Mouse (Mus musculus): ENCODE results near the gene Polr2l.
"Not testable (repeated sequence)": the region's sequence is repeated elsewhere in the genome, so short reads cannot be mapped to it uniquely, and the experiment has no call there.

Gene Polr2l

DNA sequence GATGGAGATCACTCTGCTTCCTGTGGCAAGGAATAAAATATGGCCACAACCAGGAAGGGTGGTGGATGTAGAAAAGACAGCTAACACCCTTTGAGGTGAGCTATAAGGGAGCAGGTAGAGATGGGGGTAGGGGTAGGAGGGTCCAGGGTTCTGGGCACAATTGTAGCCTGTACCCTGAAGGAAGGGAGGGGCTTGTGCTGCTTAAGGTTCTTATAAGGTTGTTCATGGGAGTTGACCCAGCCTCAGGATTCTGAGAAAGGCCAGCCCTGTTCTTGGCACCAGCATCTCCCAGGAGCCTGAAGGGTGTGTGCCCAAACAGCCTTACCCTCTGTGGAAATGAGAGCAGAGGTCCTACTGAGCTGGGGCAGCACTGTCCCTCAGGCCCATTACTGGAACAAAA, 23.0 kb downstream of the Polr2l start:
- DNase-seq (ENCODE audit: low read depth, low spot score), result no peak

DNA sequence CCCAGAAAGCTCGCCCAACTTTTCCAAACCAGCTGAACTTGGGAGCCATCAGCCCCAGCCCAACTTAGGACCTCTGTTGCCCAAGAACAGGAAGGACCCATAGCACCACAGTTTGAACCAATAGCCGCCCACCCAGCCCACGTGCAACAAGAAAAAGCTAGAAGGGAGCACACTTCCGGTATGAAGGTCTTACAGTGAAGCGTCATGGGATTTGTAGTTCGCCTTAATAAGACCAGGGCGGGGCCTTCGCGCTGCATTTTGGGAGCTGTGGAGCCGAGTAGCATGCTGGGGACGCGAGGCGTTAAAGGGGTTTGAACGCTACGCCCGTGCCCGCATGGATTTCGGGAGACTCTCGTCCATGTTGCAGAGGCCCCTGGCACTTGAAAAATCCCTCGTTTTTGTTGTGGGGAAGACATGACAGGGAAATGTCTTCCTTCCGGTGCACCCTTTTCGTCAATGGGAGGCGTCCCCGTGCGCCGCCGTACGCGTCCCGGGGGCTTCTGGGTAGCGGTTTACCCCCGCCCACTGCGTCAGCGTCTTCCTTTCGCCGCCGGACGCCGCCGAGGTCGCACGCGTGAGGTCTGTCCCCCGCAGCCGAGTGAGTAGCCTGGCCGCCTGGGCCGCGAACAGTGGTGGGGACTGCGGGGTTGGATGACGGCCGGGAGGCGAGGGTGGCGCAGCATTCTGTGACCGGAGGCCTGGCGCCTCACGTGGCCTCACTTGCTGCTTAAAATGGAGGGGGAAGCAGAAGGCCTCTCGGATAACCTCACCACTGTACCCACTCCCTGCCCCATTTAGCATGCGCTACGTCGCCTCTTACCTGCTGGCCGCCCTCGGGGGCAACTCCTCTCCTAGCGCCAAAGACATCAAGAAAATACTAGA, 27.6 kb downstream of the Polr2l start, which contains the start of gene Rplp2:
Gene Rplp2 (plus strand): TSS at position 261 of the 882 bp plus-strand sequence.
- DNase-seq (ENCODE audit: low read depth, low spot score), result peak; percentile 82

DNA sequence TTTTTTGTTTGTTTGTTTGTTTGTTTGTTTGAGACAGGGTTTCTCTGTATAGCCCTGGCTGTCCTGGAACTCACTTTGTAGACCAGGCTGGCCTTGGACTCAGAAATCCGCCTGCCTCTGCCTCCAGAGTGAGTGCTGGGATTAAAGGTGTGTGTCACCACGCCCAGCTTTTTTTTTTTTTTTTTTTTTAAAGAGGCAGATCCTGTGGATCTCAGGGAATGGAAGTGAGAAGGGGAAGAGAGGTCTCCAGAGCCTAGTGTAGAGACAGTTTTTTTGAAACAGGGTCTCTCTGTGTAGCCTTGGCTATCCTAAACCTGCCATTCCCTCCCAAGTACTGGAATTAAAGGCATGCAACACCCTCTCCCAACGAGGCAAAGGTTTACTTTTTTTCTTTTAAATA, 28.6 kb downstream of the Polr2l start:
- not testable (repeated sequence) for DNase-seq (ENCODE audit: low read depth, low spot score)

DNA sequence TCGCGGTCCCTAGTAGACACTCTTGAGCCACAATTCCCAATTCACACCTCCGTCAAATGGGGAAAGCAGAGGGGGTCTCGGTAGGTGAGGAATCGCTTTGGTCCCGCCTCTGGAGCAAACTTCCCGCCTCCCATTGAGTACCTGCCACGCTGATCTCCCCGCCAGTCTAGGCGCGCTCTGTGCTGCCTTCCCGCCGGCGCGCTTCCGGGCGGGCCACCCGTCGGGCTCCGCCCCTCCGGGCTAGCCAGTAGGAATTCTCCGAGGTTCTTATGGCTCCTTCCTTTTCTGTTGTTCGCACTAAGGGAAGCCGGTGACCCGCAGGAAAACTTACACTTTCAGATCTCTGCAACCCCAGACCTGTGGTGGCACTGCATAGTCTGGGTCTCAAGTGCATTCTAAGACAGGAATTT, 31.1 kb downstream of the Polr2l start, which contains the start of gene Pidd1:
Gene Pidd1 (minus strand): TSS at position 198 of the 410 bp plus-strand sequence.
- DNase-seq (ENCODE audit: low read depth, low spot score), result peak; percentile 70

DNA sequence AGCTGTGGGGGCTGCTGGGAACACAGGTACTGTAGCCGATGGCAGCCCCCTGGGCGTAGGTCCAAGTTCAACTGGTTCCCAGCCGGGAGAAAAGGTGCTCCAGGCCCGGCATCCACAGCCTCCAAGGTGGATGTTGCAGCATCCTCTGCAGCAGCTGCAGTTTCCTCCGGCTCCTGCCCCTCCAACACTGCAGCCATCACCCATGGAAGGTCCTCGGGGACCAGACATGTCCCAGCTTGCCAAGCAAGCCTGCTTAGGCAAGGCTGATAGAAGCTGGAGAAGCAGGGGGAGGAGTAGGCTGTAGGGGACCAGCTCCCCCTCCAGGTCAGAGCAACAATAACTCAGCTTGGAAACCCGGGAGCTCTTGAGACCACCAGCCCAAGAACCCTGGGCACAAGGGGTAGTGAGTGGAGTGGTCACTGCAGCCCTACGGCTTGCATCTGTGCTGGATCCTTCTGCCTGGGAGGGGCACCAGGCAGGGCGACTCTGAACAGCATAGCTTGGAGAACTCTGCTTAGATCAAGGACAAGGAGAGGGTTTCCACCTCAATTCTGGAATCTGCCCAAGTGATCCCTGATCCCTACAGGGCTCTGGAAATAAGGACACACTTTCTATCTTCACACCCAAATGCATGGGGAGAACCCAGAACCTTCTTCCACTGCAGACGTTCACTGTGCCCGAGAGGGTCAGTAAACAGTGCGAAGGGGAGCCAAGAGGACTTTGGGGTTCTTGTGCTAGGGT, 31.7 kb downstream of the Polr2l start:
- DNase-seq (ENCODE audit: low read depth, low spot score), result no peak

DNA sequence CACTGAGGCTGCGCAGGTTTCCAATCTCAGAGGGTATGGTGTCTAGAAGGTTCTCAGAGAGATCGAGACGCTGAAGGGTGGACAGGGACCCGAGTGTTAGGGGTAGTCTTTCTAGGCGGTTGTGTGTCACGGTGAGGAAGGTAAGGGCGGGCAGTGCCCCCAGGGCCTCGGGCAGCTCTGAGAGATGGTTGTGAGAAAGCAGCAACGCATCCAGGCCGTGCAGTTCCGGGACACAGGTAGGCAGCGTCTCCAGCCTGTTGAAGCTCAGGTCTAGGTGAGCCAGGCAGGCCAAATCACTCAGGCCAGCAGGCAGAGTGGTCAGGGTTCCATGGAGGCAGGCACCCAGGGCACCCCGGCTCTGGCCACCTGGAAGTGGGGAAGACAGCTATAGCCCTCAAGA, 32.7 kb downstream of the Polr2l start:
- DNase-seq (ENCODE audit: low read depth, low spot score), result no peak

DNA sequence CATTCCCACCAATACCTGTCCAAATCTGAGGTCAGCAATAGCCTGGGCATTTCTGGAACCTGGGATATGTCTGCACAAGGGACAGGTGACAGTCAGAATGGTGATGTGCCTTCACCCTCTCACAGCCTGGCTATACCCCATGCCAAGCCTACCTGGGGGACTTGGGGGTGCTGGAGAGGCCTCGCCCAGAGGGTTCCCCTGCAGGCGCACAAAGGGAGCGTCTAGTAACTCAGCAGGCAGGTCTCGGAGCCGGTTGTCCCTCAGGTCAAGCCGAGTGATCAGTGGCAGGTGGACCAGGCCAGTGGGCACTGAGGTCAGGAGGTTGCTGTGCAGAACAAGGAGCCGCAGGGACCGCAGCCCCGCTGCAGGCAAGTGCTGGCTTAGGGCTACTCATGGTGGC, 33.5 kb downstream of the Polr2l start:
- DNase-seq (ENCODE audit: low read depth, low spot score), result no peak

DNA sequence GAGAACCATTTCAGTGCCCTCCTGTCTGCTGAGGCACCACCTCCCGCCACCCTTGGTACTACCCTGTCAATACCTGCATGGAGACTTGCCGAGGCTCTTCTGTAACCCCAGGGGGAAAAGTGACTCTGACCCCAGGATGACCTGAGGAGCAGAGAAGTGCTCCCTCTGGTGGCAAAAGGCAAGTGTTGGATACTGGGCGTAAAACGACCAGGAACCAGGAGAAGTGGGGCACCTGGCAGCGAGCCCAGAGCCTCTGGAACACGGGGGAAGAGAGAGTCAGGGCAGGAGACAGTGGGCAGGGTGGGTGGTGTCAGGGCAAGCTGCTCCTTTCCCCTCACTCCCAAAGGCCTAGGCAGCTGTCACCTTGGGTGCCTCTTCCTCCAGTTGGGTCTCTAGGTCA, 34.3 kb downstream of the Polr2l start:
- DNase-seq (ENCODE audit: low read depth, low spot score), result no peak

DNA sequence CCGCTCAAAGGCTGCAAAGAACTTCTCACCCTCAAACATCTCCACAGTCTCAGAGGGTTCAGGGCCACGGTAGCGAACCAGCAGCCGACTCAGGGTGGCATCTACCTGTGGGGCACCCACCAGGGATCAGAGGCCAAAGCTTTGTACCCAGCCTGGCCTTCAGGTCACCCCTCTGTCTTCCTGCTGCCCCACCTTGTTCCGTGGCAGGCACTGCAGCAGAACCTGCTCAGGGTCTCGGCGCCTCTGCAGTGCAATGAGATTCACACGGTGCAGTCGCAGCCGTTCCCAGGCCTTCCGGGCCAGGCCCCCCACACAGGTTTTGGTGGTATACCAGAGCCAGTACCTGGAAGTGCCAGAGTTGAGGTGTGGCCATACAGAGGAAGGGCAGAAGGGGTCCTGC, 35.1 kb downstream of the Polr2l start:
- no peak for DNase-seq (ENCODE audit: low read depth, low spot score)

DNA sequence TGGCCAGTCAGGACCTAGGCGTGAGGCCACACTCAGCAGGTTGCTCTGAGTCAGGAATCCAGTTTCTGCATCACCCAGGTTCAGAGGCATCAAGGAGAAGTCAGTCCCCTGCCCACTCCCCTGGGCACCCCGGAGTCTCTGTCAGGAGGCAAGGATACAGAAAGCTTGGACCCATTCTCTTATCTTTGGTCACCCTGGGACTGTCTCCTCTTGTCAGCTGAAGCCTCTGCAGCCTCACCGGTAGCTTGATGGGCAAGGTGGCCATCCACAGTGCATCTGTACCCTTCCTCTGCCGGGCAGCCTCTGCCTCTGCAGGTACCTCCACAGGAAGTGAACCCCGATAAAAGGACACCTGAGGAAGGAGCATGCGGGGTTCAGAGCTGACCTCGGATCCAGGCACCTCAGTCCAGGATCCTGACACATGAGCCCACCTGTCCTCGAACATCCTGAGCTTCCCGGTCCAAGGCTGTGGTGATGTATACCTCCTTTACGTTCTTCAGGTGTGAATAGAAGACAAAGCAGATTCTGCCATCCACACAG, 35.7 kb downstream of the Polr2l start:
- no peak for DNase-seq (ENCODE audit: low read depth, low spot score)

DNA sequence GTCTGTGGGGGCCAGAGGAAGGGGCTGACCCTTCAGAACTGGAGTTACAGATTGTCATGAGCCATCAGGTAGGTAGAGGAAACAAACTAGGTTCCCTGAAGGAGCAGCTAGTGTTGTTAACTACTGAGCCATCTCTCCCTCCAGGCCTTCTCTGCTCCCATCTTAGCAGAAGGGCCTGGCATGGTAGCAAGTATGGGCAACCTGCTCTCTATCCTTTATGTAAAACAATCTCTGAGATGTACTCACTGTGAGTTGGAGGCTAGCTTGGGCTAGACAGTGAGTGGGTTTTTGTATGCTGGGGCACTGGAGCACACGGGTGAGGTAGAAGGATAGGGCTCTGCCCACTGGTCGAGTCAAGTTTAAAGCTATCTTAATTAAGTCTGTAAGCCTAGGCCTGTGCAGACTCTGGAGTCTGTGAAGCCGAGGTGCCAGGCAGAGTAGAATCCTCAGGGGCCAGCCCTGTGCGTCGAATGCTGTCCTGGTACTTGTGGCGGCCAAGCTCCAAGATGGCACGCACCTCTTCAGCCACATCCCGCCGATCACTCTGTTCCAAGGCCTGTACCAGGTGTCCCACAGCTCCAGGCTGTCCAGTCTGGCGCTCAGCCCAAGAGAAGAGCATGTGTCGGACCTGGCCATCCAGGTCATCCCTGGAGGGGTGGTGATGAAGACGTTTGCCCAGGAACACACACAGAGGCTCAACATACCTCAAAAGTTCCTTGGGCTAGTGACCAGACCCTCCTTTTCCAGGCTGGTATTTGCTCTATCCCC, 36.5 kb downstream of the Polr2l start:
- no peak for DNase-seq (ENCODE audit: low read depth, low spot score)

DNA sequence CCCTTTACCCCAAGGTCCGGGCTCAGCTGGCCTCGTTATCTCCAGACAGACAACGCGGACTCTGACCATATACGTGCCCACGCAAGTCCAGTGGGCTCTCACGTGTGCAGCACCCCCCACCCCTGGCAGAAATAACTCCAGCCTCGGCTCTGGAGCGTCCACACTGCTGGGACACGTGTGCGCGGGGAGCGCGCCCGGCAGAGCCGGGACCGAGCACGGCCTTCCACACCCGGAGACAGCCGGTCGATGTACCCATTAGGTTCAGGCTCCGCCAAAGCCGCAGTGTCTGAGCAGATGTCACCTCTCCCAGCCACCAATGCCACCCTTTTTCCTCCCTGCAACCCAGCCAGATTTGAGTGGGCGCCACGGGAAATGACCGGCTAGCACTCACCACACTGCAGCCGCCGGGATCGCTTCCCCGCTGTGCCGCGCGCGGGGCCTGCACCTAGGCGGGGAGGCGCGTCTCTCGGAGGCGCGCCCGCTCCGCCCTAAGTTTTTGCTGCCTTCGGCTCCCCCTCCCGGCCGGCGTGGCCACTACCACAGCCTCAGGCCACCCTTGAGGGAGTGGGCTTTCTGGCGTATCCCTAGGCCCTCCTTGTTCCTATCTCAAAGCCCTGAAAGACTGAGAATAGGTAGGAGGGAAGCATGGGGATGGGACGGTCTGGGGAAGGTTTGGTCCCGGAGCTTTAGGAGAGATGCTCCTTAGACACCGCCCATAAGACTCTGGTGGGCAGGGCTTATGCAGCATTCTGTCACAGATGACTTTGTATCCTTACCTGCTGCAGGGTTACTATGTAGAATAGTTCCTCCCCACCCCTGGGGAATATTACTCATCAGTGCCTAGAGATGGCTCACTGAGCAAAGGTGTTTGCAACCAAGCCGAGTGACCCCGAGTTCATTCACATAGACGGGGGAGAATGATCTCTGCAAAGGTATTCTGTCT, 37.5 kb downstream of the Polr2l start, which contains the start of gene Slc25a22:
Gene Slc25a22 (minus strand): TSS at position 715 of the 943 bp plus-strand sequence.
- peak; percentile 56 for DNase-seq (ENCODE audit: low read depth, low spot score)

DNA sequence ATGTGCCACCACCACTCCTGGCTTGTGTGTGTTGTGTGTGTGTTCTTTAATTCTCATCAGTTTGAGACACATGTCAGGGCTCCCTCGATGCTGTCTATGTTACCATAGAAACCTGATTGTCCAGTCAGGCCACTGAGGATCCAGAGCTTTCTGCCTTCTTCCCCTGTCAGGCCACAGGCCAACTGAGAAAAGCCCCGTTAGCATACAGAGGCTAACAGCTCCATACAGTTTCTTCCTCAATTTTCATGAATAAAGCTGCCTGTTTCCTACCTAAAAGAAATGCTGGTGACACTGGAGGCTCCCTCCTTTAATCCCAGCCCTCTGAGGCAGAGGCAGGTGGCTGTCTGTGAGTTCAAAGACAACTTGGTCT, 38.4 kb downstream of the Polr2l start:
- DNase-seq (ENCODE audit: low read depth, low spot score), result no peak

DNA sequence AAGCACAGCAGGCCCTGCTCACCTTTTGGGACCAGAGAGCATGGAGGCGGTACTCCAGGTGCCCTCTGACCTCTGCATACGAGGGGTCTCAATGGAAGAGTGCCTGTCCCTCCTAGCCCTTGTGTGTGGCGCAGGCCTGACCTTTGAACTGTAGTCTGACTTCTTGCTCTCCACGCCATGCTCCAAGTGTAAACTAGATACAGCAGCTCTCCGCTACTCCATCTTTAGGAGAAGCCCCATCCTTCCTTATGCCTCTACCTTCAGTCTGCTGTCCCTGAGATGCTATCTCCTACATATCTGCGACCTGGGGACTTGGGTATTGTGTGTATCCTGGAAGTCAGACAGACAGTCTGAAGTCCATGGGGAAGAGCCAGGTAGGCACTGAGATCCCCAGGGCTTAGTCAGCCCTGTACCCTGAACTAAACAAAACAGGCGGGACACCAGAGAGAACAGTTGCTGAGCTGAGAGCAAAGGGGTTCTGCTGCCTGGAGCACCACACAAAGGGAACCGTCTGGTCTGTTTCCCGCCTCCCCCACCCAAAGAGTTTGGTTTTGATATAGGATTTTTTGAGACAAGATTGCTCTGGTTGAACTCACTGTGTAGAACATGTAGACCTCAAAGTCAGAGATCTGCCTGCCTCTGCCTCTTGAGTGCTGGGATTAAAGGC, 38.9 kb downstream of the Polr2l start:
- no peak for DNase-seq (ENCODE audit: low read depth, low spot score)

DNA sequence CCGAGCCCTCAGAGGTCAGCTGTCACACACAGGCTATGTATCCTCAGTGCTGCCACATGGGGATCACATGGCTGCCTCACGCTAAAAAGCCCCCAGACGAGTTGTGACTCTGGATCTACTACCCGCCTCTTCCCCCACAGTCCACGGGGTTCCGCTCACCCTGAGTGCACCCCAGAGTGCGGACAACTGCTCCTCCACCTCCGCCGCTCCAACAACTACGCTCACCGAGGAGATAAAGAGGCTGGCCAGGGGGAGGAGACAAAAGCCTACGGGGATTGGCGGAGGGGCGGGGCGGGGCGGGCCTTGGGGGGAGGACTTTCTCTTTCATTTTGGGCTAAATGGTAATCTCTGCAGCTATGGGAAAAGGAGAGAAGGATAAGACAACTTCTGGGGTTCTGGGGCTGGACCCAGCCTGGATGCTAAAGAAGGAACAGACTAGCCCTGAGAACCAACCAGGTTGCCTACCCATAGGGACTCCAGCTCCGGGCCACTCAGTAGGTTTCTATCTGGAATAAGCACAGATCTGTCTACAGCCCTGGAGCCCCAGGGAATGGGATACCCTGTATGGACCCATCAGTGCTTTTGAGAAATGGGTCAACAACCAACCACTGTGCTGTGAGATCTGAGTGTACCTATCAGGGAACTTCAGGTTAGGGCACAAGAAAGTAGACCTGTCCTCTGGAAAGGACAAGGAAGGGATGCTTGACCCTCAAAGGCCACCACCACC, 39.6 kb downstream of the Polr2l start:
- peak; percentile 59 for DNase-seq (ENCODE audit: low read depth, low spot score)

DNA sequence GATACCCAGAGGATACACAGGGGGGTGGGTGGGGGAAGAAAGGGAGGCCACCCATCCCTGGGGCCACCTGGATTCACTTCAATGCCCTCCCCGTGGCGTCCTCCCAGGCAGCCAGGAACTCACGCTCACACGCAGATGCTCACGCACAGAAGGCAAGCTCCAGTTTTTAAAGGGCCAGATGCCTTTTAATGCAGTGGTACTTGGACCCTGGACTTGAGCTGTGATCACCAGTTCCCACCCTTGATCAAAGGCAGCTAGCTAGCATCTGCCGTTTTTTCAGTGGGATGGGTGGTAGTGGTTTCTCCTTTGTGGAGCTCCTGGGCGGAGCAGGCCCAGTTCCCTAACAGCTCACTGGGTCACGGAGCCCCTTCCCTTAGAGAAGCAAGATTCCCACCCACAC, 40.5 kb downstream of the Polr2l start:
- no peak for DNase-seq (ENCODE audit: low read depth, low spot score)

DNA sequence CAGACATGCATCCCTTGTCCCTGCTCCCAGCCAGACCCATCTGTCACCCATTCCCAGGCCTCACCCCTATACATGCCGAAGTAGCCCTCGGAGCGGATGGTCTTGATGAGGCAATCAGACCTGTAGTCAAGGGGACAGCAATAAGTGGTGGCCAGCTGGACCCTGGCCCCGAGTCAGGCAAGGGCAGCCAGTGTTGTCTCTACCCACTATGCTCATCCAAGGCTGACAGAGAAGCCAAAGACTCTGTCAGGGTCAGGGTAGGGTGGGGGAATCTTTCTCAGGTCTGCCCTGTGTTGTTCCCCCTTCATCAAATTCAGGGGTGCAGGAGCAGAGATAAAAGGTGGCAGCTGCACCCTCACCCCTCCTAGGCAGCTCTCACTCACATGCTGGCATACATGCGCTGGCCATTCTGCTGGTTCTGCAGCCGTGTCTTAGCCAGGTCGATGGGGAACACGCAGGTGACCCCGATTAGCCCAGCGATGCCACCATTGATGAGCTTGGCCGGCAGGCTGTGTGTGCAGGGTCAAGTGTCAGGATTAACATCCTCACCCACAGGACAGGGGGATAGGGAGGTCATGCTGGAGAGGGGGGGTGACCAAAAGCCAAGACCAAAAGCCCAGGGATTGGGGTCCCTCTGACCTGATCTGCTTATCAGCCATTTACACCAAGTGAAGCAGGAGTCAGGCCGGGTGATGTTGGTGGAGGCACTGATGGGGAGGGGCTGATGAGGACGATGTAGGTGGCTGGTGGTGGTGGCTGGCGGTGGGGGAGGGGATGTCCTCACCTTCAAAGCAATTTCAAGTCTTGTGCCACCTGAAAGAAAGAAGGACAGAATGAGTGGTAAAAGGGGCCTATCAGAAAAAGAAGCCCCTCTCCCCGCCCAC, 41.2 kb downstream of the Polr2l start:
- DNase-seq (ENCODE audit: low read depth, low spot score), result no peak

All from c-Kit-negative CD71-positive TER-119-positive erythroid progenitor cells, embryonic 14.5 days (primary cell).